Mouse (Mus musculus): ENCODE data around the gene Pnmal2. TPM values are rescaled to one million over a fixed set of nuclear protein-coding genes. Genes with fewer than 3 reads are reported as not detected.

The Pnmal2 gene
- polyA plus RNA-seq, 1 experiment from 2014 or later, result 5.1 TPM

GRCm38 (mm10) chr7:16978173-16978572 lies 33.7 kb downstream of the Pnmal2 start:
- DNase-seq (ENCODE audit: low spot score), result no peak

GRCm38 (mm10) chr7:16978593-16978992 lies 34.1 kb downstream of the Pnmal2 start:
- no peak for DNase-seq (ENCODE audit: low spot score)

- DNase-seq (ENCODE audit: low spot score), result peak; percentile 80
Observed at GRCm38 (mm10) chr7:16980348-16980747, 35.9 kb downstream of the Pnmal2 start.

DNA sequence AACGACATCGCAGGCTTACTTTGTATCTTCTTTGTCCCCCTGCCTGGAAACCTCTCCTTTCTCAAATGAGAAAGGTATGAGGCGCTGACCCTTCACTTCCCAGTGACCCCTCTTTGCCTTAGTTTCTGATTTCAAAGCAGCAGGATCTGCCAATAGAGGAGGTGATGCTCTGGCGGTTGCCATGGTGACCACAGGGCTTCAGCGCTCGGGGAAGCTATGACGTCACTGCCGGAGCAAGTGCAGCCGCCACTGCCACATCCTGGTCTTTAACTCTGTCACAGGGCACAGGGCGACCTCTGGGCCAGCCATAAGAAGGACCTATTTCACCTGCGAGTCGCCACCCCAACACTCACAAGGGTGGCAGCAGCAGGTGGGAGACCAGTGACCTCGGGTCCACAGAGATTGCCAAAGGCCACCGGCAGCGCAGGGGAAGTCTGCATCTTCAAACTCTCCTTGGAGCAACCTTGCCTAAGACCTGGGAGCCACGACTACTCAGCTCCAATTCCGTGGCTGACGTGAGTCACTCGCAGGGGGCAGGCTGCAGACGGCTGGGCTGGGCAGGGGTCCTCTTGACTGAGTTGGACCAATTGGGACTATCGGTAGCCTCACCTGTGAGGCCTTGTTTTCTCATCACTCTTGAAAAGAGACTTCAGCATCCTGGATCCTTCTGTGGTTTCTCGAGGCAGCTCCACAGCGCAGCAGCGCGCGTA lies 38.5 kb downstream of the Pnmal2 start, which contains the start of gene Gm42372:
TSS of gene Gm42372 (plus strand) at position 228 of the 710 bp plus-strand sequence.
- peak; percentile 89 for DNase-seq (ENCODE audit: low spot score)

DNA sequence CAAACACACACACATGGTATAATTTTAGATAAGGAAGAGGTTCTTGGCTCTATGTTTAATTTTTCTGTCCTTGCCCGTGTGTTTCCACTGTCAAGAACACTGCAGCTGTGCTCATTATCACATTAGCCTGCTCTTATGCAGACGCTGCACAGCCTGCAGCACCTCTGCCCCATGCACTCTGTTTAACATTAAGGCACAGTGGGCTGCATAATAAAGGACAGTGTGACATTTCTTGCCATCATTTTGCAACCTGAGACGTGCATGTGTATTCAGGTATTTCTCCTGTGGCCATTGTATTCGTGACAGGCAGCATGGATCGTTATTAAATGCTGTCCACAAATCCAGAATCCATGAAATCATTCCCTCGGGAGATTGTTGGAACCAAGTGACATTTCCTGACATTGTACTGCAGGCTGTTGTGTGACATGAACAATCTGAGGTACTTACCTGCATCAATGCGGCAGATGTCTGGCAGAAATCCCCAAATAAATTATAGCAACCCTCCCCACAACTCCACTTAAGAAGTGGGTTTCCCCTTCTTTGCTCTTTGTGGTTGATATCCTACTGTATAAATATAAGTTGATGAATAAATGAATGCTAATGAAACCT lies 43.2 kb downstream of the Pnmal2 start:
- DNase-seq (ENCODE audit: low spot score), result no peak

DNA sequence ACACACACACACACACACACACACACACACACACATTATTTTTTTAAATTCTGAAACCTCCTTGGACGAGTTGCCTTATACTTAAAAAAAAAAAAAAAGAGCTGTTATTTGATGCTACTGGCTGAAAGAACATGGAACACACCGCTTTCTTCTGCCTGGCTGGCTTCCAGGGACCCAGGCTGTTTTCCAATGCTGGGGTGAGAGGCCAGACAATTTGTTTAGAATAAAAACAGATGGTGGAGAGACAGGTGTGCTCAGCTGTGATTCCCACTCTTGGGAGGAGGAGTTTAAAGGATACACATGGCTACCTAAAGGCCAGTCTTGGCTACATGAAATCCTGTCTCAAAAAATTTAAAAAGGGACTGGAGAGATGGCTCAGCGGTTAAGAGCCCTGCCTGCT lies 43.9 kb downstream of the Pnmal2 start:
- no peak for DNase-seq (ENCODE audit: low spot score)

GRCm38 (mm10) chr7:16990006-16990744 lies 45.7 kb downstream of the Pnmal2 start:
- DNase-seq (ENCODE audit: low spot score), result peak; percentile 78

GRCm38 (mm10) chr7:16991681-16992450 lies 47.4 kb downstream of the Pnmal2 start:
- peak; percentile 23 for DNase-seq (ENCODE audit: low spot score)

GRCm38 (mm10) chr7:16992451-16992807 lies 47.9 kb downstream of the Pnmal2 start, which contains the start of gene Ccdc8:
Gene Ccdc8, plus strand, starts transcription at chr7:16992708.
- no peak for DNase-seq (ENCODE audit: low spot score)

DNA sequence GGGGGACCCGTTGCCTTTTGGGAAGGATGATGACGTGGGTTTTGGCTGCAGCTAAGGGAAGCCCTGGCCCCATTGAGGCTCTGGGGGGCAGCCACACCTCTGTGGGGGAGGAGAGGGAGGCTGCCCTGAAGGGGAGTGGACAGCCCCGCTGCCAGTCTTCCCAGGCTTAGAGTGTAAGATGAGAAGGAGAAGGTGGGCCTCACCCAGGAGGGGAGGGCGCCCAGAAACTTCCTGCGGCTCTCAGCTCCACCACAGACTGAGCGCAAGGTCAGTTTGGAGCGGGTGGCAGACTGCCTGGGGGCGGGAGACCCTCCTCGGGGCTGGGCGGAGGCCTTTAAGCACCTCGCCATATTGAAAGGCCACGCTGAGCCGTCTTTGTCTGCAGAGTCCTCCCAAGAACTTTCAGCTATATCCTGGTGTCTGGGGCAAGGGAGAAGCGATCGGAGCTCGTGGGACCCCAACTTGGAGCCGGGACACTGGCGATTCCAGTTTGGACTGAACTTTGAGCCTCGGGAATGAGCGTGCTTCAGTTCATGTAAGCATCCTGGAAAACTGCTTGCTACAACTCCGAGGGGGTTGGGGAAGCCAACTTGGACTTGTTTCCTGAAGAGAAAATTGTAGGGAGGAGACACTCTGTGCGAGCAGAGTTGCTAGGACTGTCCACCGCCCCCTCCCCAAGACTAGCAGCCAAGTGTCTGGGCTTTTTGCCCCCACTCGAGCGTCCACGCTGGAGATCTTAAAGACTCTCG lies 49.3 kb downstream of the Pnmal2 start:
- no peak for DNase-seq (ENCODE audit: low spot score)

DNA sequence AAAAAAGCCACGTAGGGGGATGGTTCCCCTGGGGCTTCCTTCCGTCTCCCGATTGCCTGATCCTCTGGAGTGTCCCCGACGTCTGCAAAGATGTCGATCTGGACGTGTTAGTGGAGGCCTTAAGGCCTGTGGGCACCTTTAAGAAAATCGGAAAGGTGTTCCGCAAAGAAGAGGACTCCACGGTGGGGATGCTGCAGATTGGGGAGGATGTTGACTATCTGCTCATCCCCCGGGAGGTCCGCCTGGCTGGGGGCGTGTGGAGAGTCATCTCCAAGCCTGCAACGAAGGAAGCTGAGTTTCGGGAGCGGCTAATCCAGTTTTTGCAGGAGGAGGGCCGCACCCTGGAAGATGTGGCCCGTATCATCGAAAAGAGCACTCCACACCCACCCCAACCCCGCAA lies 49.9 kb downstream of the Pnmal2 start:
- DNase-seq (ENCODE audit: low spot score), result no peak

DNA sequence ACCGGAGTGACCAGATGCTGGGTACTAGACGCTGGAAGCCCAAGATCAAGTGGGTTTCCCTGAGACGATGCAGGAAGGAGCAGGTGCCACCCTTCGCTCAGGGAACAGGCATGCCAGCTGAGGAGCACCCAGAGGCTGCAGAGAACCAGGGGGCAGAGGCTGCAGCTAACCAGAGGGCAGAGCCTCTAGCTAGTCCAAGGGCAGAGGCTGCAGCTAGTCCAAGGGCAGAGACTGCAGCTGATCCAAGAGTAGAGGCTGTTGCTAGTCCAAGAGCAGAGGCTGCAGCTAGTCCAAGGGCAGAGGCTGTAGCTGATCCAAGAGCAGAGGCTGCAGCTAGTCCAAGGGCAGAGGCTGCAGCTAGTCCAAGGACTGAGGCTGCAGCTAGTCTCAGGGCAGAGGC lies 50.9 kb downstream of the Pnmal2 start:
- no peak for DNase-seq (ENCODE audit: low spot score)

Other genes starting within 250 kb of the Pnmal2 start
- gene Ceacam9, start 222.8 kb upstream of the Pnmal2 start, polyA plus RNA-seq (2015; fragmentation: Nextera tagmentation; extraction: Ambion mirVana), result 0.23 and 0.44 TPM in 2 replicates
- gene Ap2s1, start 206.3 kb upstream of the Pnmal2 start, polyA plus RNA-seq (2015; fragmentation: Nextera tagmentation; extraction: Ambion mirVana), result 326 and 329 TPM in 2 replicates
- 77.9 and 80.3 TPM in 2 replicates for gene Slc1a5, start 163.3 kb upstream of the Pnmal2 start, polyA plus RNA-seq (2015; fragmentation: Nextera tagmentation; extraction: Ambion mirVana)
- 57.1 and 60.9 TPM in 2 replicates for gene Strn4, start 128.8 kb upstream of the Pnmal2 start, polyA plus RNA-seq (2015; fragmentation: Nextera tagmentation; extraction: Ambion mirVana)
- gene Fkrp, start 128.0 kb upstream of the Pnmal2 start, polyA plus RNA-seq (2015; fragmentation: Nextera tagmentation; extraction: Ambion mirVana), result 17.1 and 18.8 TPM in 2 replicates
- 70.6 and 80.0 TPM in 2 replicates for gene Prkd2, start 101.8 kb upstream of the Pnmal2 start, polyA plus RNA-seq (2015; fragmentation: Nextera tagmentation; extraction: Ambion mirVana)
- gene Dact3, start 69.4 kb upstream of the Pnmal2 start, polyA plus RNA-seq (2015; fragmentation: Nextera tagmentation; extraction: Ambion mirVana), result 0.13 and 0.18 TPM in 2 replicates
- 0.44 and 0.85 TPM in 2 replicates for gene Gng8, start 52.9 kb upstream of the Pnmal2 start, polyA plus RNA-seq (2015; fragmentation: Nextera tagmentation; extraction: Ambion mirVana)
- 1.9 and 2.6 TPM in 2 replicates for gene Ptgir, start 38.2 kb upstream of the Pnmal2 start, polyA plus RNA-seq (2015; fragmentation: Nextera tagmentation; extraction: Ambion mirVana)
- gene Calm3, start 20.6 kb upstream of the Pnmal2 start, polyA plus RNA-seq (2015; fragmentation: Nextera tagmentation; extraction: Ambion mirVana), result 201 and 212 TPM in 2 replicates
- 0.04 TPM in 2 replicates for gene Pnmal1, start 15.0 kb downstream of the Pnmal2 start, polyA plus RNA-seq (2015; fragmentation: Nextera tagmentation; extraction: Ambion mirVana)
- gene Gm42372, start 38.4 kb downstream of the Pnmal2 start, polyA plus RNA-seq (2015; fragmentation: Nextera tagmentation; extraction: Ambion mirVana), result 0.33 and 0.49 TPM in 2 replicates
- gene Ccdc8, start 48.0 kb downstream of the Pnmal2 start, polyA plus RNA-seq (2015; fragmentation: Nextera tagmentation; extraction: Ambion mirVana), result 3.7 and 4.7 TPM in 2 replicates
- gene Ppp5c, start 83.2 kb downstream of the Pnmal2 start, polyA plus RNA-seq (2015; fragmentation: Nextera tagmentation; extraction: Ambion mirVana), result 120 TPM in 2 replicates
- gene Hif3a, start 117.7 kb downstream of the Pnmal2 start, polyA plus RNA-seq (2015; fragmentation: Nextera tagmentation; extraction: Ambion mirVana), result 1.5 and 2.4 TPM in 2 replicates
- gene Psg16, start 129.4 kb downstream of the Pnmal2 start, polyA plus RNA-seq (2015; fragmentation: Nextera tagmentation; extraction: Ambion mirVana), result 0.05 and 0.08 TPM in 2 replicates
- not detected in 2 replicates for gene Ceacam3, start 205.6 kb downstream of the Pnmal2 start, polyA plus RNA-seq (2015; fragmentation: Nextera tagmentation; extraction: Ambion mirVana)